Mouse (Mus musculus): Measurements from ENCODE around the gene Sirt7.
"Not testable (repeated sequence)": the region's sequence is repeated elsewhere in the genome, so short reads cannot be mapped to it uniquely, and the experiment has no call there.

Gene Sirt7

GRCm38 (mm10) chr11:120617519-120618112 is 7.4 kb downstream of the Sirt7 start, which contains the start of gene Pcyt2:
Gene Pcyt2 (minus strand): TSS chr11:120617936.
- DNase-seq (ENCODE audit: low spot score in 2 of 2) = peak; percentile 85

DNA sequence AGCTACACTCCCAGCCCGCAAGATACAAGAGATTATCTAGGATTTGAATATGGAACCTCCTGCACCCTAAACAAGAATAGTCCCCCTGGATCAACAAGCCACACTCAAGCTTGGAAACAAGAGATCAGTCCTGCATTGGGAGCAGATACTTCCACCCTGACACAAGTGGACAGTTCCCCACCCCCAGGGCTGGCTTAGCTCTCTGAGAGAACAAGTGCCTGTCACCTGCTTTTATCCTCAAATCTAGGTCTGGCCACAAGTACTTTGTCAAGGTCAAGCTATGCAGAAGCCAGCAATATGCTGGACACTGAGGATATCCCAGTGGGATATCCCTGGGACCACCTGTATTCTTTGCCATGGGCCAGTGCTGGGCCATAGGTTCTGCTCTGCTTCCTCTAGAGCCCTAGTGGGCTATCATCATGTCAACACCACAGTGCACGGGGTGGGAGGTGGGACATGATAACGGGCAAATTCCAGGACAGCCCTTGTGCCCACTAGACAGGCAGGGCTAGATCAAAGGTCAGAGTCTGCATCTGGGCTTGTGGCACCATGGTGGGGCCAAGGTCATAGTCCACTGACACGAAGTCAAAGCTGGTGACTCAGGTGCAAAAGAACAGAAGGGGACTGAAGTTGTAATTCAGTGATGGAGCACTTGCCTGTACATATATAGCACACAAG is 8.3 kb downstream of the Sirt7 start:
- DNase-seq (ENCODE audit: low spot score in 2 of 2) = no peak

- no peak for DNase-seq (ENCODE audit: low spot score in 2 of 2)
These were observed 9.3 kb downstream of the Sirt7 start for GRCm38 (mm10) chr11:120615606-120616203.

- no peak for DNase-seq (ENCODE audit: low spot score in 2 of 2)
These were observed 9.9 kb downstream of the Sirt7 start for GRCm38 (mm10) chr11:120615167-120615566.

DNA sequence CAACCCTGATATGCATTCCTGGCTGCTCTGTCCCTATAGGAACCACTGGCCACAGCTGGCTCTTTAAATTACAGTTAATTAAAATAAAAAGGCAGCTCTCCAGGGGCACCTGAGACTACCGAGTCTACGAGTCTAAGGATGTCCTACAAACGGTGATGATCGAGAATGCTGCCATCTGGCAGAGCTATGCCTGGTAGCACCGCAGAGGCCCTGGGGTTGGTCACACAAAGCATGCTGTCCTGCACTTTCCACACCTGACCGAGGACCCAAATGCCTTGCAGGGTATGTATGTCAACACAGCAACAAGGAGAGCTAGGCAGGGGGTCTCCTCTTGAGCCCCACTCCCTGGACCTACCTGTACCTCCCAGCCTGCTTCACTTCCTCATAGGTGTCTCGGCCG is 11.1 kb downstream of the Sirt7 start:
- DNase-seq (ENCODE audit: low spot score in 2 of 2) = no peak

- DNase-seq (ENCODE audit: low spot score in 2 of 2) = no peak
These were observed 11.5 kb downstream of the Sirt7 start for GRCm38 (mm10) chr11:120613481-120613972.

DNA sequence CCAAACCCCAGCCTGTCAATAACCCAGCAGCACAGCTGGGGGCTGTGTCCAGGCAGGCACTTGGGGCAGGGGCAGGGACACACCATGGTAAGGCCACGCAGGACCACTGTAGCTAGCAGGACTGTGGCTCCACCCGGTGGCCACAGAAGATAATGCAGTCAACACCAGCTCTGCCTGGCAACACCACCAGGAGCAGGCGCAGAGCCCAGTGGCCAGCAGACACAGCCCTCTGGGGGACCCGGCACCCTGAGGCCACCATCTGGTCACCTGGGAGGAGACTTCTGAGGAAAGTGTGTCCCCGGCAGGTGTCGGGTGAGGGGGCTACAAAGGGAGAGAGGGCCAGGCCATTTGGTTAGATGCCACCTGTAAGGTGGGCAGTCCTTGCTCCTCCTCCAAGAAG is 12.3 kb downstream of the Sirt7 start:
- no peak for DNase-seq (ENCODE audit: low spot score in 2 of 2)

DNA sequence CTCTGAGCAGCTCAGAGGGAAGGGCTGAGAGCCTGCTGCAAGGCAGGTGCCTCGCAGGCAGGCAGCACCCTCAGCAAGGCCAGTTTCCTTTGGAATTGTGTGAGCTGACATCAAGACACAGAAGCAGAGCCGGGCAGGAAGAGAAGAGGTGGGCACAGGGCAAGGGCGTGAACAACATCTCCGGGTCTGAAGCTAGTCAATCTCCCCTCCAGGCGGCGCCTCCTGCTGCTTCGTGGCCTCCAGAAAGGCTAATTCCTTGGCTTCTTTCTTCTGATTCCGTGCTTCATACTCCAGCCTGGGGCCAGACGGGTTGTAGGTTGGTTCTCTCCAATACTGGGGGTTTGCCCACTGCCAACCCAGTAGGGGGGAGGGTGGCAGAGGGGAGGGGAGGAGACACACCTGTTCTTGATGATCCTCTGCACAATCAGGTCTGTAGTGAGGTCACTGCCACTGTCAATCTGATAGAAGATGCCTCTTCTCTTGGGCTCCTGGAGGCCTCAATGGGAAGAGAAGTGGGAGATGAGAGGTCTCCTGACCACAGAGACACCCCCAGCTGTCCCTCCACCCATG is 14.5 kb downstream of the Sirt7 start:
- DNase-seq (ENCODE audit: low spot score in 2 of 2) = no peak

GRCm38 (mm10) chr11:120609250-120609649 is 15.8 kb downstream of the Sirt7 start:
- no peak for DNase-seq (ENCODE audit: low spot score in 2 of 2)

DNA sequence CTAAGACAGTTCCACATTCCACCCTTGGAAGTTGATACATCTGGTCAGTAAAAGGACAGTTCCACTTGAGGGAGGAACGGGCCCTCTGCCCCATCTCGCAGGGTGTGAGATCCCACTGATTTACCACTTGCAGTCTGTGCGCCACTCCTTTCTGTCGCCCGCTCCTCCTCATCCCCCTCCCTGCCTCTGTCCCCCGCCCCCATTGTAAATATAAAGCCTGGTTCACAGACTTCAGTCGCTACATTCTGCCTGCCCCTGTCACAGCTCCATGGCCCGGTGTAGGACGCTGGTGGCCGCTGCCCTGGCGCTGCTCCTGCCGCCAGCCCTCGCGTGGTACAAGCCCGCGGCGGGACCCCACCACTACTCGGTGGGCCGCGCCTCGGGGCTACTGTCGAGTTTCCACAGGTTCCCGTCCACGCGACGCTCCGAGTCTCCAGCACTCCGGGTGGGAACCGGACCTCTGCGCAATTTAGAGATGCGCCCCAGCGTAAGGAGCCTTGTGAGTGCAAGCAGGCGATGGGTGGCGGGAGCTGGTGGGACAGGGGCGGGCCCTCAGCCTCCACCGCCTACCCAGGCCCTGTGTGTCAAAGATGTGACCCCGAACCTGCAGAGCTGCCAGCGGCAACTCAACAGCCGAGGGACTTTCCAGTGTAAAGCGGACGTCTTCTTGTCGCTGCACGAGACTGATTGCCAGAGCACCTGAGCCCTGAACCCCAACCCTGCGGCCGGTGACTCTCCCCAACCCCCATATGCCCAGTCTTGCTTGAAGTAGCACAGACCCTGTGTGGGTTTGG is 16.6 kb downstream of the Sirt7 start, which contains the start of gene Npb:
TSS of gene Npb (plus strand) at position 237 of the 794 bp plus-strand sequence.
- DNase-seq (ENCODE audit: low spot score in 2 of 2) = no peak

GRCm38 (mm10) chr11:120606764-120607163 is 18.3 kb downstream of the Sirt7 start:
- no peak for DNase-seq (ENCODE audit: low spot score in 2 of 2)

DNA sequence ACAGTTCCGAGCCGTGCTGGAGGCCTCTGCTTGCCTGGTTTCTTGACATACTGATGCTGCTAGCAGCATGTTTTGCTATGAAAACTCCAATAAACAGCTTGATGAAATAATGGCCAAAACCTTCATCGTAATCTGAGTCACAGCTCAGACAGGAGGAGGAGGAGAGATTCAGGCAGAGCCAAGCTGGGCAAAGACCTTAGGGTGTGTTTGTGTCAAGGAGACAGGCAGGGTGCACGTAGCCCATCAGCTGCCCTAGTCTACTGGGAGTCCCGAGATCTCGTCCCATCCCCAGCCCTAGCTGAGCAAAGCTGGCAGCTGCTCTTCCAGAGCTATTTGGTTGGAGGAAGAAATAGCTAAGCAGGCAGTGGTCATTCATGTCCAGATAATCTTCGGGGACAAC is 19.4 kb downstream of the Sirt7 start:
- no peak for DNase-seq (ENCODE audit: low spot score in 2 of 2)

- DNase-seq (ENCODE audit: low spot score in 2 of 2) = no peak
These were observed 21.5 kb downstream of the Sirt7 start for GRCm38 (mm10) chr11:120603545-120603944.

- DNase-seq (ENCODE audit: low spot score in 2 of 2) = no peak
These were observed 24.3 kb downstream of the Sirt7 start for GRCm38 (mm10) chr11:120600716-120601115.

DNA sequence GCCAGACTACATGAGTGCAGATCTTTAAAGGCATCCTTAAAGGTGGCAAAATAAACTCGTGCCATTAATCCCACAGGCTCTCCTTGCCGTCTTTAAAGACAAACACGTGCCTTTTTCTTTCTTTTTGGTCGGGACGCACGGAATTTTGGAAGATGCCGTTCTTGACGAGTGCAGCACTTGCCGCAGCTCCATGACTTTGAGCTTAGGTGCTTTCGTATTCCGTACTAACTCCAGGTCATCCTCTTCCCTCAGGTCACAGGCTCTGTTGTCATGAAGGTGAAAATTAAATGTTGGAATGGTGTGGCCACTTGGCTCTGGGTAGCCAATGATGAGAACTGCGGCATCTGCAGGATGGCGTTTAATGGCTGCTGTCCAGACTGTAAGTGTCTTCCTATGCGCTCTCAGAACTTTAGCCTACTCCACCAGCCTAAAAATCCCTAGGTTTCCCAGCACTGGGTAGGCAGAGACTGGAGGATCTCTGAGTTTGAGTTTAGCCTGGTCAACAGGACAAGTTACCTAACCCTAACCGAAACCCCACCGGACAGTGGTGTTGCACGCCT is 26.0 kb downstream of the Sirt7 start:
- no peak for DNase-seq (ENCODE audit: low spot score in 2 of 2)

GRCm38 (mm10) chr11:120598283-120598989 is 26.6 kb downstream of the Sirt7 start, which contains the start of the genes Alyref and Anapc11:
Gene Alyref (minus strand): TSS chr11:120598365.
Gene Anapc11 (plus strand): TSS chr11:120598421.
- DNase-seq (ENCODE audit: low spot score in 2 of 2) = peak; percentile 87 to 90

DNA sequence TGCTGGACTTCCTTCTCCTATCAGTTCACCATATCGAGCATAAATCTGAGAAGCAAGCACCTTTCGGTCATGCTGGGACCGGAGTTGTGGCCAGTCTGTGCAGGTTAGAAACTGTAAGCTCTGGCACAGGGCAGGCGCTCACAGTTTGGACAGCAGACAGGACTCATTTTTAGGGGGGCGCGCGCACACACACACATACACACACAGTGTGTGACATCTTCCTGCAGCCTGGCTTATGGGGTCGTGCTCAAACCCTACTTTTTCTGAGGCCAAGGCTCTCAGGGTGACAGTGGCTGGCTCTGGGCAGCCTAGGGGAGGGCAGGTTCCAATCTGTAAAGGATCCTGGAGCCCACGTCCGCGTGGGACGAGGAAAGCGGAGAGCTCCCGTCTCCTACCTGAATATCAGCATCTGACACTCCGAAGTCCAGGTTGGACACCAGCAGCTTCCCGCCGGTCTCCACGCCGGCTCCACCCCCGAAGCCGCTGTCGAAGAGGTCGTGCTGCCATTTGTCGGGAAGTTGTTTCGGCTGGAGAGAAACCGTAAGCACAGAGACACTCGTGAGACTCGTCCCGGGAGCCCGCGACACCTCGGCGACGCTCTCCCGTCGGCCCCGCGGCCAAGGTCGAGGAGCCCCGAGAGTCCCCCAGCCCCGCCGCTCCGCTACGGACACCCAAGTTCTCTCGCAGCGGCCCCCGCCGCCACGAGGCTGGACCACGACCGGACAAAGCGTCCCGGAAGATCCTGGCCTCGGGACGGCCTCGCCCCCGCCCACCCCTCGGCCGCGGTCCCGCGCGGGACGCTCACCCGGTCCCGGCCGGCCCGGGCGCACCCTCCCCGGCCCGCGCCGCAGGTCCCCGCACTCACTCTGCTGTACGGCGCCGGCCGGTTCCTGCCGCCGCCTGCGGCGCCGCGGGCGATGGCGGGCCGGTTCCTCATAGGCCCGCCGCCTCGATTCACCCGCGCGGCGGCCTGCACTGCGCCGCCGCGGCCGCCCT is 27.5 kb downstream of the Sirt7 start:
- DNase-seq (ENCODE audit: low spot score in 2 of 2) = no peak

GRCm38 (mm10) chr11:120588531-120588930 is 36.5 kb downstream of the Sirt7 start:
- DNase-seq (ENCODE audit: low spot score in 2 of 2) = no peak

DNA sequence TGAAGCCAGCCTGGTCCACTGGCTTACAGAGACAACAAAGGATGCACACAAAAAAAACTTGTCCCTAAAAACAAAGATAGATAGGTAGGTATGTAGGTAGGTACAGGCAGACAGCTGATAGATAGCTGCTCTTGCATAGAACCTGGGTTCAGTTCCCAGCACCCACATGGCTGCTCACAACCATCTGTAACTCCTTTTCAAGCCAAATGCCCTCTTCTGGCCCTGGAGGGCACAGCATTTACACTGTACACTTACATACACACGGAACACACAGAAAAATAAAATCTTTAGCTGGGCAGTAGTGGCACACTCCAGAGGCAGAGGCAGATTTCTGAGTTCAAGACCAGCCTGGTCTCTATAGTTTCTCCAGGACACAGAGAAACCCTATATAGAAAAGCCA is 41.1 kb downstream of the Sirt7 start:
- DNase-seq (ENCODE audit: low spot score in 2 of 2) = no peak

DNA sequence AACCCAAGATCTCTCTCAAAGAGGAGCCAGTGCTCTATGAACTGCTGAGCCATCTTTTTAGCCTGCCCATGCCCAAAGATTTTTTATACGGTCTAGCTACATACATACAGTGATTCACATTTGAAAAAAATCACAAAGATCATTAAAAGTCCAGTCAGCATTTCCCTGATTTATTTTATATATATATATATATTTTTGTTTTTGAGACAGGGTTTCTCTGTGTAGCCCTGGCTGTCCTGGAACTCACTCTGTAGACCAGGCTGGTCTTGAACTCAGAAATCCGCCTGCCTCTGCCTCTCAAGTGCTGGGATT is 42.1 kb downstream of the Sirt7 start:
- not testable (repeated sequence) for DNase-seq (ENCODE audit: low spot score in 2 of 2)

Data from urinary bladder, adult 18-20 months (tissue).